Mouse (Mus musculus) brain, embryonic 14.5 days (tissue): ENCODE results near the gene Zc3h8. TPM values are rescaled to one million over a fixed set of nuclear protein-coding genes. Genes with fewer than 3 reads are reported as not detected.

Experiments used
- DNase-seq: peaks from one replicate; pipeline ENCODE4 v3.0.0-alpha.2; 2011; ENCODE audit warnings: low read depth
- CTCF ChIP-seq: fragments of 200-500 bp; IDR thresholded peaks from 2 replicates; pipeline ENCODE4 v1.5.1; 2012; ENCODE audit warnings: inconsistent platforms, mild to moderate bottlenecking, moderate library complexity, borderline replicate concordance; ENCODE audit not compliant: insufficient read depth, insufficient read length; ENCODE audit errors: extremely low read depth
- POLR2A ChIP-seq: fragments of 200-500 bp; IDR thresholded peaks from 2 replicates; pipeline ENCODE4 v1.6.1; 2012; ENCODE audit warnings: mild to moderate bottlenecking, inconsistent platforms, borderline replicate concordance; ENCODE audit not compliant: poor library complexity, insufficient read depth, insufficient read length, severe bottlenecking; ENCODE audit errors: extremely low read depth
- polyA plus RNA-seq: library from polyadenylated mRNA; depleted of rRNA; stranded (reverse); fragments of >200 nt; gene quantifications from 2 replicates; pipeline ENCODE4 v1.2.3, GENCODE M21; 2012

Zc3h8 gene
- polyA plus RNA-seq, 1 experiment = 8.7 TPM

DNA sequence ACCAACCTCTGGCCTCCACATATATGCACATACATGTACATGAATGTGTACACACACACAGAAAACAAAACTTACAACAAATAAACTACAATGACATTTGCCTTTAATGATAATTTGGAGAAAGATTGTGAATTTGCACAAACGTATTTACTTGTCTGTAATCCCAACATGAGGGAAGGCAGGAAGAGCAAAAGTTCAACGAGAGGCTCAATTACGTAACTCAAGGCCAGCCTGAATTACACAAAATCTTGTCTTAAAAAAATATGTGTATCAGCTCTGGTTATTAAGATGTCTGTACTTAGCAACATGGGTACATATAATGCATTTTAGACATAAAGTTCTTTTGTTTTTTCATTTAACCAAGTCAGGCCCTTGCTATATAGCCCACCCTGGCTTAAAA lies 7.6 kb downstream of the Zc3h8 start:
- TF ChIP-seq POLR2A (no peak), CTCF (no peak)
- no peak for DNase-seq

DNA sequence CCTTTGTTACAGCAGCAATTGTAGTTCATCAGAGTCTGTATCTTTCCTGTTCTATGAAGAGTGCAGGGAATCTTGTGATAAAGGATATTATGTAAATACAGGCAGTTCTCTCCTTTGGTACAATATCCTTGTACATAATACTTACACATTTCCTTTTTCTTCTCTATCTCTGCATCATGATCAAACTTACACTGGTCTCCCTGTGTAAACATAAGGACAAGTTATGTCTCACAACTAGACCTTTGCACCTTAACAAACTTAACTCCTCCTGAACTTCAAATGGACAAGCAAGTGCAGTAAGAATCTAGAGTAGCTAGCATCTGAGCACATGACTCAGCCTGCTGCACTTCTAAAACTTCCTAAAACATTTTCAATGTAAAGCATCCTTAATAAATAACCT lies 13.2 kb downstream of the Zc3h8 start:
- TF ChIP-seq CTCF (no peak), POLR2A (no peak)
- no peak for DNase-seq

DNA sequence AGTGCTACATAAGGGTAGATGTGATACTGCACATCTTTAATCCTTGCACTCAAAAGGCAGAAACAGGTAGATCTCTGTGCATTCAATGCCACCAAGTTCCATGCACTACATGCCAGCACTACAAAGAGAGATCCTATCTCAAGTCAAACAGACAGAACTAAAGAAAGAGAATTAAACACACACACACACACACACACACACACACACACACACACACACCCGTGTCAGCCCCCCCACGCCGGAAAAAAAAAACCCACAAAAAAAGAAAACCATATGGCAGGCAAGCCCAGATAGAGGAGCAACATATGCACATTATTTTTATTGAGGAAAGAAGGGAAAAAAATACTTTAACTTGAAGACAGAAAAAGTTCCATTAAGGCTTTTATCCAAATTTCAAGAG lies 15.4 kb downstream of the Zc3h8 start:
- TF ChIP-seq CTCF (no peak), POLR2A (no peak)
- no peak for DNase-seq

DNA sequence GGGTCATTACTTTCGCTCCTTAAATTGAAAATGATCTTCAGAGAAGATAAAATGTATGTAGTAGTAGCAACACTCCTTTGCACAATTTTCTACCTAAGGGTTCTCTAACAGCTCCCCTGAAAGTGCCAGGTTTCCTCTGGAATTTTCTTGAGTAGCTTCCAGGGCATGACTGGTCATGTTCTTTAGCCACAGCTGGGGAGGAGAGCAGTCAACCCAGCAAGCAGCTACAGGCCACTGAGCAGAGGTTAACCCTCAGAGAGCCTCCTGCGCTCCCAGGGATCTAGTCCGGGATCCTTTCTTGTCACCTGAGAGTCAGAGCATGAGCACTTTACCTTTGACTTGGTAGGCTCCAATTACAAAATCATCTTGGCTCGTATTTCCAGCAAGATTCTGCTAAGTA lies 19.1 kb downstream of the Zc3h8 start:
- TF ChIP-seq CTCF = no peak
- no peak for TF ChIP-seq POLR2A
- no peak for DNase-seq

DNA sequence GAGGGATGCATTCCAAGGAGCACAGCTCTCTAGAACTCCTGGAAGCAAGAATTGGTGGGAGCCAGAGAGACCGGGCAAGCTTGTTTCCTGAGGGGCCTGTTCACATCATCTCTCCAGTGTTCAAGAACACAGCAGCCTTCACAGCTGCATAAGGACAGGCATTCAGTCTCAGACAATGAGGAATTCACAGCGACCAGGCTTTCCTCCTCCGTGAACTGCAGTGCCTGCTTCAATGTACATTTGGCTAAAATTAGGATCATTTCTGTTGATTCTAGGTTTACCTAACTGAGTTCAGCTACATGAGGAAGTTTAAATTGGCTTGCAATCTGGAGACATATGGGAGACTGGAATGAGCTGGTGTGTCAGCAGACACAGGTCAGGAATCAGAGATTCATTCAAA lies 27.3 kb downstream of the Zc3h8 start:
- DNase-seq = no peak
- TF ChIP-seq CTCF = no peak
- TF ChIP-seq POLR2A = no peak

DNA sequence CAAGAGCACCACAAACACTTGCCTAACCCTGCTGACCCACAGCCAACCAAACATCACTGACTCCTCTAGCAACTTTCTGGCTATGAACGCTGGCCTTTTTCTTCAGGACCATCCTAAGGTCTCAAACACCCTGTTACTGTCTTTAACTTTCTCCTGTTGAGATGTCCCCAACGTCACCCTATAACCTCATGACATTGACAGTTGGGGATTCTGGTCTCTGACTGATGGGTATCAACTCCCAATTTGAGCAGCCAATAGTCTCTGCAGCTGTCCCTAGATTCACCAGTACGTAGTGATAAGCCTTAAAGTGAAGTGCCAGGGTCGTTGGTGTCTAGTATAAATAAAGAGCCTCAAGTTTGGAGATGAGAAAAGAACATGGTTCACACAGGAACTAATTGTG lies 28.9 kb downstream of the Zc3h8 start:
- TF ChIP-seq POLR2A = no peak
- TF ChIP-seq CTCF = no peak
- no peak for DNase-seq

DNA sequence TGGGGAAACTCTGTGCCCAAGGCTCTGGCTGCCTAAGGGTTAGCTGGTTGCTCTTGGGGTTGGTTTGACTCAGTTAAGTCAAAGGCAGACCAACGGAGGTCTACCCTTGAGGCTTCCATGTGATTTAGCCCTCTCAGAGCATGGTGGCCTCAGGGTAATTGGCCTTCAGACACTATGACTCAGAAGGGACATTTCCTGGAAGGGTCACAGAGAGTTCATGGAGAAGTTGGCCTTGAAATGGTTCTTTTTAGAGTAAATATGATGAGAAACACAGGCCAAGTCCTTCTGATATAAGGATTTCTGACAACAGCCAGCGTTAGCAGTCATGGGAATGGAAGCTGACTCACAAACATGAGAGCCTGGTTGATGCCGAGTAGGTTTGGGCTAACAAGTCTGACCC lies 40.2 kb downstream of the Zc3h8 start:
- TF ChIP-seq CTCF (no peak), POLR2A (no peak)
- no peak for DNase-seq

DNA sequence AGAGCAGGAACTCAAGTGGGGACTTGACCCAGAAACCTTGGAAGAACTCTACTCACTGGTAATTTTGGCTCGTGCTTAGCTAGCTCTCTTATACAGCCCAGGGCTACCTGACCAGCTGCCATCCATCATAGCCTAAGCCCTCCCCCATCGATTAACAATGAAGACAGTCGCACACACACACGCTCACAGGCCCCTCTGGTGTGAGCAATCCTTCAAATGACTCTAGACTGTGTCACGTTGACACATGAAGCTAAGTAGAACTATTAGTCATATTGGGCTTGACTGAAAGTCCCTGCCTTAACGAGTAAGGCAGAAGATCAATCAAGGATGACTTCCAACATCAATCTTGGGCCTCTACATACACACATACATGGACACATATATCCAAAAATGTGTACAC lies 41.0 kb downstream of the Zc3h8 start:
- no peak for DNase-seq
- TF ChIP-seq POLR2A = no peak
- no peak for TF ChIP-seq CTCF

DNA sequence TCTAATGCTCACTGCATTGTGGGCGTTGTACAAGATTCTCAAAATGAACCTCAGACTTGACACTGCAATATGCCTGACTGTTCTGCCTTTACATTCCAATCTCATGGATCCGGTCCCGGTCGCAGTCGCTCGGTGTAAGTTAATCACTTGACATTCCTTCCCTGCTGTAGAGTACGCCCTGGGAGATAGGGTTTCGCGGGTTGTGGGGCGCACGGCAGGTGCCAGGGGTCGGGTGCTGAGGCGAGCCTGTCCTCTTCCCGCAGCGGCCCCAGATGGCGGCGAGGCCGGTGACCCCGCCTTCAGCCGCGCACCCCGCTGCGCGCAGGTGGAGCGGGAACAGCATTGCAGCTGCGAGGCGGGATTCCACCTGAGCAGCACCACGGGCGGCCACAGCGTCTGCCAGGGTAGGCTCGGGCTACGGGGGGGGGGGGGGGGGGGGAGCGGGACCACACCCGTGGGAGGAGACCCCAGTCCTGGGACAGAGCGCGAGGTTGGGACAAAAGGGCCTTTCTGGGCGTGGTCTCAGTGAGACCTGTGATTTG lies 51.6 kb downstream of the Zc3h8 start:
- peak; percentile 32 for DNase-seq

DNA sequence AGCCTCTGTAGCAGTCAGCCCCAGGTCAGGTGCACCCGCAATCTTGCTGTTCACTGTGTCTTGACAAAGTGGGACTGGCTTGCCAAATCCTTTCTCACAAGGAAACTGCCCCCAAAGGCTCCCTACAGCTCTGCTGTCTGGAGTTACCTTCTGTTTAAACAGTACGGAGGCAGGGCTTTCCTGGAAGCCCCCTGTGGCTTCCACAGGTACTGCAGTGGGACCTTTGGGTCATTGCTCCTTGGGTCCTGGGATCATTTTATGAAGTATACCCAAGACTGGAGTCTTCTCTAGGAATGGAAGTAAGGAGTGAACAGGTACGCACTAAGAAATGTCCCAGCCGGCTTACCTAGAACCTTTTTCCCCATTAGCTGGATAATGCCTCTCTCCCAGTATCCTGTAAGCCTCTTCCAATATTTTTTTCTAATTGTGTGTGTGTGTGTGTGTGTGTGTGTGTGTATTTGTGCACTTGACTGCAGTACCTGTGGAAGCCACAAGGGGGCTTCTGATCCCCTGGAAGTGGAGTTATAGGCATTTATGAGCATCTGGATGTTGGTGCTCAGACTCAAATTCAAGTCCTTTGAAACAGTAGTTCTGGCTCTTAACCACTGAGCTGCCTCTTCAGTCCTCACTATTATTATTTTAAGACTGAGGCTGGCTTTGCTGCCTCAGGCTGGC lies 53.1 kb downstream of the Zc3h8 start:
- TF ChIP-seq CTCF (peak; percentile 32; the same call in 1 of the 2 replicates), POLR2A (no peak)
- DNase-seq = no peak

More for the DNA sequence above, 51.6 kb downstream of the Zc3h8 start:
- no peak for TF ChIP-seq POLR2A

DNA sequence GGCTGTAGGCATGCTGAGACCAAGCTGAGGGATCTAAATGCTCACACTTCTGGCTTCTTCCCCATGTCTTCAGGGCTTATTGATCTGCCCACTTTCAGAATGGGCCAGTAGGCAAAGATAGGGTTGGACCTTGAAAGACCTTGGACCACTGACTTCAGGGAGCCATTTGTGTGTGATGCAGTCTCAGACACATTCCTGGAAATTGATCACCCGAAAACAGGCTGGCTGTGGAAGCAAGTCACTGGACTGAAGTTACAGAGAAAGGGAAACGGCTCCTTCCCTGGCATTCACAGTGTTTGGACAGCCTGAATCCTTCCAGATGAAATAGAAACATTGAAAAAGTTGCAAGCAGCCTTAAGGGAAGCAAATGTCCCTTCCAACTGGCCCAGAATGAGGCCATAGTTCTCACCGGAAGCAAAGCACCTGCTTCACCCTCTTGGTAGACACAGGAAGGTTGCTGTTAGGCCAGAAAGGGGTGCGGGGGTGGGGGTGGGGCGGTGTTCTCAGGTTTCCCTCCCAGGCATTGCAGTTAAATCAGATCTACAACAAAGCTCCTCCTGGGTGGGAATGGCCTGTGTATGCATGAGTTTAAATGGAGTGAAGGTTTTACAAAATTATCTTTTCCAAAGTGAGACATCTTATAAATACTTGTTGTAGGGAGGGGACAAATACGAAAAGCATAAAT lies 55.9 kb downstream of the Zc3h8 start:
- no peak for DNase-seq

More for the DNA sequence above, 55.9 kb downstream of the Zc3h8 start:
- TF ChIP-seq POLR2A = no peak
- no peak for TF ChIP-seq CTCF
